Mouse (Mus musculus) stomach, embryonic 14.5 days (tissue): ENCODE measurements around the gene Plau. TPM values are rescaled to one million over a fixed set of nuclear protein-coding genes. Genes with fewer than 3 reads are reported as not detected.
A peak's percentile ranks its signal among the peaks of the same experiment; 100 is the strongest.

Experiments used
- ATAC-seq: fragments of 200-750 bp; cut with Nextera tagmentation; 2 replicates; pipeline ENCODE4 v1.8.0; 2017; ENCODE audit warnings: low read depth, moderate TSS enrichment; ENCODE audit not compliant: insufficient number of reproducible peaks, insufficient read depth, low FRiP score
- H3K27ac ChIP-seq: fragments of 300-500 bp; sonication (generic); 2 replicates; pipeline ENCODE4 v1.5.1; 2014; ENCODE audit warnings: mild to moderate bottlenecking, low read length, moderate library complexity, mixed read lengths
- H3K27me3 ChIP-seq: fragments of 300-500 bp; sonication (generic); 2 replicates; pipeline ENCODE4 v1.6.1; 2014; ENCODE audit warnings: low read length, control low read depth, mixed read lengths; ENCODE audit not compliant: control insufficient read depth, insufficient read depth
- H3K36me3 ChIP-seq: fragments of 300-500 bp; sonication (generic); 2 replicates; pipeline ENCODE4 v1.6.1; 2014; ENCODE audit warnings: mild to moderate bottlenecking, control low read depth, low read length, moderate library complexity, mixed read lengths; ENCODE audit not compliant: control insufficient read depth, insufficient read depth
- H3K4me1 ChIP-seq: fragments of 300-500 bp; sonication (generic); 2 replicates; pipeline ENCODE4 v1.6.1; 2014; ENCODE audit warnings: low read length, control low read depth, mixed read lengths; ENCODE audit not compliant: control insufficient read depth, insufficient read depth
- H3K4me2 ChIP-seq: fragments of 300-500 bp; sonication (generic); replicated peaks from 2 replicates; pipeline ENCODE4 v1.6.1; 2014; ENCODE audit warnings: low read depth, low read length, control low read depth
- H3K4me3 ChIP-seq: fragments of 300-500 bp; sonication (generic); 2 replicates; pipeline ENCODE4 v1.5.1; 2014; ENCODE audit warnings: low read depth, low read length, control low read depth
- H3K9ac ChIP-seq: fragments of 300-500 bp; sonication (generic); replicated peaks from 2 replicates; pipeline ENCODE4 v1.6.1; 2014; ENCODE audit warnings: low read depth, mild to moderate bottlenecking, control low read depth, low read length, moderate library complexity, mixed read lengths
- H3K9me3 ChIP-seq: fragments of 300-500 bp; sonication (generic); 2 replicates; pipeline ENCODE4 v1.6.1; 2016; ENCODE audit warnings: low read depth, low read length, control low read depth; ENCODE audit not compliant: control insufficient read depth
- WGBS: fragments of 180-500 bp; shearing (Covaris S2); extraction: QIAGEN DNeasy Blood & Tissue Kit; methylation state at CpG from one replicate; pipeline ENCODE4 v1.1.7; 2014; 5-methylcytosine and 5-hydroxymethylcytosine counted together
- polyA plus RNA-seq: library from polyadenylated mRNA; unstranded; fragments of >200 nt; fragmentation: Nextera tagmentation; extraction: Ambion mirVana; gene quantifications from 2 replicates; pipeline ENCODE4 v1.2.1, GENCODE M21; 2014

Plau gene
- polyA plus RNA-seq, 1 experiment from 2014 or later: 0.64 TPM

GRCm38 (mm10) chr14:20861152-20861551, 24.7 kb downstream of the Plau start:
- 64% methylated on average over 2 of the region's 2 CpGs for WGBS
- no peak for ATAC-seq
- no peak overlapping the region for H3K27ac ChIP-seq
- H3K9me3 ChIP-seq: no peaks in the 10 kb centered on the region
- no peaks in the 10 kb centered on the region for H3K4me1 ChIP-seq
- no peaks in the 10 kb centered on the region for H3K36me3 ChIP-seq
- H3K9ac ChIP-seq: no peak overlapping the region
- no peak overlapping the region for H3K4me3 ChIP-seq
- H3K27me3 ChIP-seq: no peaks in the 10 kb centered on the region
- no peak overlapping the region for H3K4me2 ChIP-seq

- Histone ChIP-seq H3K4me3 (no peak overlapping the region), H3K27me3 (no peaks in the 10 kb centered on the region), H3K4me2 (no peak overlapping the region), H3K9me3 (no peaks in the 10 kb centered on the region), H3K27ac (no peak overlapping the region), H3K36me3 (no peaks in the 10 kb centered on the region), H3K9ac (no peak overlapping the region), H3K4me1 (no peaks in the 10 kb centered on the region)
- ATAC-seq: no peak
- WGBS: 75% methylated on average over 5 of the region's 5 CpGs
Observed at GRCm38 (mm10) chr14:20861559-20861958, 25.1 kb downstream of the Plau start.

- no peak for ATAC-seq
- 73% methylated on average over 6 of the region's 6 CpGs for WGBS
- H3K36me3 ChIP-seq: no peaks in the 10 kb centered on the region
- H3K9ac ChIP-seq: no peak overlapping the region
- no peaks in the 10 kb centered on the region for H3K4me1 ChIP-seq
- no peaks in the 10 kb centered on the region for H3K27me3 ChIP-seq
- H3K4me2 ChIP-seq: no peak overlapping the region
- H3K27ac ChIP-seq: no peak overlapping the region
- no peaks in the 10 kb centered on the region for H3K9me3 ChIP-seq
- H3K4me3 ChIP-seq: no peak overlapping the region
Observed at GRCm38 (mm10) chr14:20863306-20864065, 27.0 kb downstream of the Plau start.

- Histone ChIP-seq H3K9me3 (no peaks in the 10 kb centered on the region), H3K4me1 (no peaks in the 10 kb centered on the region), H3K27ac (no peak overlapping the region), H3K4me2 (no peak overlapping the region), H3K9ac (no peak overlapping the region), H3K36me3 (no peaks in the 10 kb centered on the region), H3K27me3 (no peaks in the 10 kb centered on the region), H3K4me3 (no peak overlapping the region)
- WGBS: 31% methylated on average over 4 of the region's 4 CpGs
- ATAC-seq: no peak
Observed at GRCm38 (mm10) chr14:20864192-20864591, 27.7 kb downstream of the Plau start.

- no peaks in the 10 kb centered on the region for H3K27me3 ChIP-seq
- no peak overlapping the region for H3K9ac ChIP-seq
- no peak overlapping the region for H3K4me2 ChIP-seq
- H3K4me3 ChIP-seq: no peak overlapping the region
- no peaks in the 10 kb centered on the region for H3K4me1 ChIP-seq
- H3K9me3 ChIP-seq: no peaks in the 10 kb centered on the region
- no peak overlapping the region for H3K27ac ChIP-seq
- no peaks in the 10 kb centered on the region for H3K36me3 ChIP-seq
- ATAC-seq: no peak
- WGBS: 83% methylated on average over 8 of the region's 8 CpGs
Observed at GRCm38 (mm10) chr14:20865604-20866003, 29.1 kb downstream of the Plau start.

GRCm38 (mm10) chr14:20866365-20866764, 29.9 kb downstream of the Plau start:
- Histone ChIP-seq H3K36me3 (no peaks in the 10 kb centered on the region), H3K27ac (no peak overlapping the region), H3K4me1 (no peaks in the 10 kb centered on the region), H3K4me2 (no peak overlapping the region), H3K9ac (no peak overlapping the region), H3K4me3 (no peak overlapping the region), H3K27me3 (no peaks in the 10 kb centered on the region), H3K9me3 (no peaks in the 10 kb centered on the region)
- 92% methylated on average over 7 of the region's 7 CpGs for whole genome bisulfite sequencing
- no peak for ATAC-seq

GRCm38 (mm10) chr14:20870110-20870509, 33.6 kb downstream of the Plau start:
- no peak overlapping the region for H3K4me2 ChIP-seq
- WGBS: 84% methylated on average over 3 of the region's 3 CpGs
- H3K27ac ChIP-seq: no peak overlapping the region
- H3K9ac ChIP-seq: no peak overlapping the region
- H3K27me3 ChIP-seq: no peaks in the 10 kb centered on the region
- peaks cover 3% of the 10 kb centered on the region; the same call in 1 of the 2 replicates for H3K4me1 ChIP-seq
- no peak for ATAC-seq
- H3K4me3 ChIP-seq: no peak overlapping the region
- H3K36me3 ChIP-seq: no peaks in the 10 kb centered on the region
- H3K9me3 ChIP-seq: no peaks in the 10 kb centered on the region

GRCm38 (mm10) chr14:20871495-20871894, 35.0 kb downstream of the Plau start:
- WGBS: 79% methylated on average over 1 of the region's 1 CpGs
- Histone ChIP-seq H3K4me3 (no peak overlapping the region), H3K4me1 (peaks cover 3% of the 10 kb centered on the region; the same call in 1 of the 2 replicates), H3K27ac (no peak overlapping the region), H3K9ac (no peak overlapping the region), H3K4me2 (no peak overlapping the region), H3K27me3 (no peaks in the 10 kb centered on the region), H3K36me3 (no peaks in the 10 kb centered on the region), H3K9me3 (no peaks in the 10 kb centered on the region)
- no peak for ATAC-seq

GRCm38 (mm10) chr14:20873307-20873706, 36.8 kb downstream of the Plau start:
- Histone ChIP-seq H3K9ac (no peak overlapping the region), H3K36me3 (no peaks in the 10 kb centered on the region), H3K27me3 (no peaks in the 10 kb centered on the region), H3K4me2 (no peak overlapping the region), H3K9me3 (no peaks in the 10 kb centered on the region), H3K4me1 (peaks cover 3% of the 10 kb centered on the region; the same call in 1 of the 2 replicates), H3K27ac (no peak overlapping the region), H3K4me3 (no peak overlapping the region)
- WGBS: 3% methylated on average over 8 of the region's 8 CpGs
- peak; percentile 58; the same call in 1 of the 2 replicates for ATAC-seq
